Mouse (Mus musculus): Measurements from ENCODE around the gene Akap10. TPM values are rescaled to one million over a fixed set of nuclear protein-coding genes. Genes with fewer than 3 reads are reported as not detected.
"Not testable (repeated sequence)": the region's sequence is repeated elsewhere in the genome, so short reads cannot be mapped to it uniquely, and the experiment has no call there.

Akap10 gene
- polyA plus RNA-seq (2015; fragmentation: Nextera tagmentation; extraction: Ambion mirVana), result 13.0 and 17.5 TPM in 2 replicates

DNA sequence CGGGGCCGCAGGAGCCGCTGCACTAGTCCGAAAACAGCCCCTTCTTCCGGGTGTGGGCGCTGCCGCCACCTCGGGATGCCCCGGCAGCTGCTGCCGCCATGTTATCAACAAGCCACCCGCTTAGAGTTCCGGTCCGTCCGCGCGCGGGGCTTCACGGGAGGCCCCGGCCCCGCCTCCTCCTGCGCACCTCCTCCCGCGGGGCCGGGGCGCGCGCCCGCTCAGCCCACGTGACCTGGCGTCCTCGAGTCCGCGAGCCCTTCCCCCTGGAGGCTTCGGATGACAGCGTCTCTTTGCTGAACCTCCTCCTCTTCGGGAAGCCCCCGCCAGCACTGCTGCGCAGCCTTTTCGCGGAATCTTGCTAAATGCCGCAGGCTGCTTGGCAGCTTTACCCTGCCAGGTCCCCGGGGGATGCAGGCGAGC is at the start of gene Akap10:
Akap10 (minus strand) TSS at position 155 of the 420 bp plus-strand sequence.
- DNase-seq (ENCODE audit: low spot score), result peak; percentile 97

DNA sequence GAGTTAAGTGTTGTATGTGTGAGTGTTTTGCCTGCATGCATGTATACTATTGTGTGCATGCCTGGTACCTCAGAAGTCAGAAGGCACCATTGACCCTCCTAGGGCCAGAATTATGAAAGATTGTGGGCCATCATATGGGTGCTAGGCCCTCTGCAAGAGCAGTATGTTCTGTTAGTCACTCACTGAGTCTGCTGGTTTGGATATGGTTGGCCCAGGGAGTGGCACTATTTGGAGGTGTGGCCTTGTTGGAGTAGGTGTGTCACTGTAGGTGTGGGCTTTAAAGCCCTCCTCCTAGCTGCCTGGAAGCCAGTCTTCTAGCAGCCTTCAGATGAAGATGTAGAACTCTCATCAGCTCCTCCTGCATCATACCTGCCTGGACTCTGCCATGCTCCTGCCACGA is 45.7 kb upstream of the Akap10 start:
- DNase-seq (ENCODE audit: low spot score), result no peak

DNA sequence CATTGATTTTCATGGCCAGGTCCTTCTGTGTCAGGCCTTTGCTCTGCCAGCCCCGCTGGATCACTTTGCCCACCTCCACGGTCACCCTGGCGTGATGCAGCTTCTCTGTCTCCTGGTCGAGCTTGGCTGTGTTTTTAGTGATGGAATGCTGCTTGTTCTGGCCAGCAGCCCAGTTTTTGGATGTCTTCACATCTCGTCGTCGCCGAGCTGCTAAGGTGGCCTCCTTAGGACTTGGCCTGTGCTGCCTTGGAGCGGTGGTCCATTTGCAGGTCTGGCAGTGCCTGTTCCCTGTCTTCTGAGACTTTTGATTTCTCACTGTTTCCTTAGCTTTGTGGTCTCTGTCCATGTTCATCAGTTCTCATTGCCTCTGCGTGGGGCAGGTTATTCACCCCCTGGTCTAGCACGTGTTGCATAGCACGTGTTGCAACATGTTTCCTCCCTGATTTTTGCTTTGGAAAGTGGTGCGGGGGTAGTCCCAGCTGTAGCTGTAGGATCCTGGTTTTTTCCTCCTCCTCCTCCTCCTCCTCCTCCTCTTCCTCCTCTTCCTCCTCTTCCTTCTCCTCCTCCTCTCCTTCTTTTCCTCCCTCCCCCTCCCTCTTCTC is 44.2 kb upstream of the Akap10 start:
- no peak for DNase-seq (ENCODE audit: low spot score)

DNA sequence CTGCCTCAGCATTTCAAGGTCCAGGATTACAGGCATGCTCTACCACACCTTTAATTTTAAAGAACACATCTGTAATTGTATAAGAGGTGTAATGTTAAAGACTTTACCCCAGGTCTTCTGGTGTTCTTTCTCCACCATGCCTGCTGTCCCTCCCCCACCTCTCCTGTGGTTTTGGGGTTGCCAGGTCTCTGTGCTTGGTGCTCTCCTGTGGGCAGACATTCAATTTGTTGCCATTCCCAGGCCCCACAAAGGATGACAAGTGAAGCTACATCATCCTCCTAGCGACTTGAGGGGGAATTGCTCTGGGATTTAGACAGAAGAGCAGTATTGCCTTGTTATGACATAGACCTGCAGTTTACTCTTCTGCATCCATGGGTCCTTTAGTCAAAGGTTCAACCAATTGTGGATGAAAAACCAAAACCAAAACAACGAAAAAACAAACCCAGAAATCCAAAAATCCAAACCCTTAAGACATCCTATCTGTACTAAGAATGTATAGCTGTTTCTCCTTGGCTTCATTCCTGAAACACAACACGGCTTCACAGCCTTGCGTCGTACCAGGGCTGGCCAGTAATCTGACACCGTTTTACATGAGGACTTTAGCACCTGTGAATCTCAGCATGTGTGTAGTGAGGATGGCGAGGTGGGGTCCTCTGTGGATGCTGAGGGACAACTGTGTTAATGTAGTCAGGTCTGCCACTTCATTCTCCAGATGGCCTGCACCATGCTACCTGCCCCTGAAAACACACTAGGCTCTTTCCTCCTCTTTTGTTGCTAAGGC is 41.6 kb upstream of the Akap10 start:
- no peak for DNase-seq (ENCODE audit: low spot score)

DNA sequence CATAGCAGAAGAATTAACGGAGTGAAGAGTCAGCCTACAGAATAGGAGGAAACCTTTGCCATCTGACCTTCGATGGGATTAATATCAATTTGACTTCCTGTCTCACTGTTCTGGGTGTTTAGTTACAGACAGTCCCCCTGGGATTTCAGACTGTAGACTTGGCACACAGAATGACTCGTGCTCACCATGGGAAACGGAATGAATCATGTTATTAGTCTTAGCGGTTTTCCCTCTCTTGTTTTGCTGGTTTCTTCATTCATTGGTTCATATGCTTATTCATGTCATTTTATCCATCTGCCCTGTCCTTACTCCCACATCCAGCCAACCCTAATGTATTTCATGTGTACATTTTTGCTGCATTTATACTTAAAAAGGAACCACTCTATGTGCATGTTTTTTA is 40.8 kb upstream of the Akap10 start:
- no peak for DNase-seq (ENCODE audit: low spot score)

DNA sequence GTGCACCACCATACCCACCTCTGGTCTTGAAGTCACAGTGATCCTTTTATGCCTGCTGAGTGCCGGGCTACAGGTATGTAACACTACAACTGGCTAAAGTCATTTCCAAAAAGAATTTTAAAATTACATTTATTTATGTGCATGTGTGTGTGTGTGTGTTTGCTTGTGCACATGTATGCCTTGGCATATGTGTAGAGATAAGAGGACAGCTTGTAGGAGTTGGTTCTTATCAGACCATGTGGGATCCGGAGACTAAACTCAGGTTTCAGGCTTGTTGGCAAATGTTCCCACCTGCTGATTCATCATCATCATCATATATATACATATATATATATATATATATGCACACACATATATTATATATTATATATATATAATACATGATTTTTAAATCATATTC is 38.8 kb upstream of the Akap10 start:
- no peak for DNase-seq (ENCODE audit: low spot score)

DNA sequence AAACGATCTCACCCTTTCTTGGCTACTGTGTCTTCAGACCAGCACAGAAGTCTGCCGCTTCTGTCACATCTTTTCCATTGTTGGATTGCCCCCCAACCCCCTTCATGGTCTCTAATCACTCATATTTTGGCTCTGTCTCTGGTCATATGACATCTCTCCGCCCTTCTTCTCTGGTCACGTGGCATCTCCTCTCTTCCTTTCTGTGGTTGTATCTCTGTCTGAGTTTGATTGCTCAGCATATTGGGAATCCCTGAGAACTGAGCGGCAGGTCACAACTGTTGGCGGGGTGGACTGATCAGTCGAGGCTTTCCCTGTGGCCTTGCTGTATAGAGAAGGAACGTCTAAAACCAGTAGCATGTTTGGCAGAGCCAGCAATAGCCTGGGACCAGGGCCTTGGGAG is 37.0 kb upstream of the Akap10 start:
- no peak for DNase-seq (ENCODE audit: low spot score)

DNA sequence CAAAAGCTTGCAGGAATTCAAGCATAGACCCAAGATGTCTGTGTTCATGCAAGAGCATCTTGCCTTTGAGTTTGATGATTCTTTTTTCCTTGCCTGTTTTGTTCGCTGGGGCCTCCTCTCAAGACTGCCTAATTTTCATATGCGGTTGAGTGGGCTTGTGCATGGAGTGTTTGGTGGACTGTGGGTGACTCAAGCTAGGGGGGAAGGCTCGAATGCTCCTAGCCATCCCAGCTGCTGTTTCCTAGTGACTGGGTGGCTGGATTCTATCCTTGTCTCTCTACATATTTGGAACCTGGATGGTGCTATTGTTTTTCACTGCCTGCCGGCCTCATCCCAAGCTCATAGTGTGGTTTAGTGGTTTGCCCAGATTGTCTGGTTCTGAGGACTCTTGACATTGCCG is 34.6 kb upstream of the Akap10 start:
- DNase-seq (ENCODE audit: low spot score), result no peak

DNA sequence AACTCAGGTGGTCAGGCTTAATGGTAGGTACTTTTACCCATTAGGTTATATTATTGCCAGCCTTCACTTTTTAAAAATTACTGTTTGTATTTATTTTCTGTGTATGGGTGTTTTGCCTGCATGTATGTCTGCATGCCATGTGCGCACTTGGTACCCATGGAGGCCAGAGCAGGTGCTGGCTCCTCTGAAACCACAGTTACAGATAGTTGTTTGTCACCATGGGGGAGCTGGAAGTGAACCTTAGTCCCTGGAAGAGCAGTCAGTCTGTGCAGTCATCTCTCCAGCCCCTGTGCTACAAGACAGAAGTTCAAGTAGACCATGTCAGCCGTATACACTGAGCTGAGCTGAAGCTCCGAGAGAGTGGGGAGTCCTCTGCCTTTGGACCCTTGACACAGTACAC is 33.1 kb upstream of the Akap10 start:
- no peak for DNase-seq (ENCODE audit: low spot score)

DNA sequence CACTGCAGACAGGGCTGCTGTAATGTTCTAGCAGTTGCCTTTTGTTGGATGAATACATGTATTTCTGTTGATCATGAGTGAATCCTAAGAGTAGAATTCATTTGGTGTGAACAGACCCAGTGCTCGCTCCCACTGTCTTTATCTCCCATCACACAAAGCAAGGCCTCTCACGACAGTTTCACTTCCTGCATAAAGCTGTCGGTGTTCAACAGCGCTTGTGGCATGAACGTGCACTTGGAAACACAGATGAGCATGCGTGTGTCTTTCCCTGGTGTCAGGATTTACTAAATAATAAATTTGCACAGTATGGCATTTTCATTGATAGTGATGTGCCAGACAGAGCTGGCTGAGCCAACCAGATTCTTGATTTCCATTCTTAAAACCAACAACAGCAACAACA is 32.6 kb upstream of the Akap10 start:
- DNase-seq (ENCODE audit: low spot score), result peak; percentile 4

DNA sequence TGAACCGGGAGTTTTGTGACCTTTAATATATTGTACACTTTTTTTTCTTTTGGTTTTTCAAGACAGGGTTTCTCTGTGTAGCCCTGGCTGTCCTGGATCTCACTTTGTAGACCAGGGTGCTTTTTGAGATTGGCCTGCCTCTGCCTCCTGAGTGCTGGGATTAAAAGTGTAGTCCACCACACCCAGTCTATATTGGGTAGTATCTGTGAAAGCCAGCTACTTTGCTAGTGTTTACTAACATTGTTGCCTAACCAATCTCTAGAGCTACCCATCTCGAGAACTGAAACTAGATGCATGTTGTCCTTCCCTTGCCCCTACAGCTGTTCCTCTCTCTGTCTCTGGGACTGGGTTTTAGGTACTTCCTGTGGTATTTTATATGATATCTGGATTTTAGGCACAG is 30.0 kb upstream of the Akap10 start:
- no peak for DNase-seq (ENCODE audit: low spot score)

DNA sequence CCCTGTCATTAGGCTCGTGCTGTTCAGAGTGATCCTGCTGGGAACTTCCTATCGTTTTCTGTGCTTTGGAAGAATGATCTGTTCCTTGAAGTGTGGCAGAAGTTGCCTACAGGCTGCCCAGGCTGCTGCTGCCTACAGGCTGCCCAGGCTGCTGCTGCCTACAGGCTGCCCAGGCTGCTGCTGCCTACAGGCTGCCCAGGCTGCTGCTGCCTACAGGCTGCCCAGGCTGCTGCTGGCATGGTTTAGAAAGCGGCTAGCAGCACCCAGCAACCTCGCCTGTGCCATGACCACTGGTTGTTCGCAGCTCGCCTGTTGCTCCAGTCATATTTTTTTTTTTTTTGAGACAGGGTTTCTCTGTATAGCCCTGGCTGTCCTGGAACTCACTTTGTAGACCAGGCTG is 28.7 kb upstream of the Akap10 start:
- not testable (repeated sequence) for DNase-seq (ENCODE audit: low spot score)

DNA sequence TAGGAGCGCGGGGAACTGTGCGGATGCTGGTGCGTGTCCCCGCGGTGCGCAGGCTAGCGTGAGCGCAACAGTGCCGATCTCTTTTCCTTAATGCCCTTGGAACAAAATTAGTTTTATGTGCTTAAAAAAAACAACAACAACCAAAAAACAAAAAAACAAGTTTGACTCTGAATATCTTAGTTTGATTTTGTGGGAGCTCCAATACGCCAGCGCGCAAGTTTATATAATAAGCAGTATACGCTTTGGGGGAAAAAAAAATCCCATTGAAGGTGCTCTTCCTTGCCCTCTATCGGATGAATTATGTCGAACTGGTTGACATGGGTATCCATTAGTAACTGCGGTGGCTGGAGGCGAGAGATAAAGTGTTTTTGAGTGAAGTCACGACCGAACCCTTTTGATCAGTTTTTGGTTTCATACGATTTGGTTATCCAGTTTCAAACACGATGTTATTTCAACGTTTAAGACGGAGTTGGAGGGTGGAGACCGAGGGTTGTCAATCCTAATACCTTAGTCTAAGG is 27.3 kb upstream of the Akap10 start:
- DNase-seq (ENCODE audit: low spot score), result peak; percentile 46

DNA sequence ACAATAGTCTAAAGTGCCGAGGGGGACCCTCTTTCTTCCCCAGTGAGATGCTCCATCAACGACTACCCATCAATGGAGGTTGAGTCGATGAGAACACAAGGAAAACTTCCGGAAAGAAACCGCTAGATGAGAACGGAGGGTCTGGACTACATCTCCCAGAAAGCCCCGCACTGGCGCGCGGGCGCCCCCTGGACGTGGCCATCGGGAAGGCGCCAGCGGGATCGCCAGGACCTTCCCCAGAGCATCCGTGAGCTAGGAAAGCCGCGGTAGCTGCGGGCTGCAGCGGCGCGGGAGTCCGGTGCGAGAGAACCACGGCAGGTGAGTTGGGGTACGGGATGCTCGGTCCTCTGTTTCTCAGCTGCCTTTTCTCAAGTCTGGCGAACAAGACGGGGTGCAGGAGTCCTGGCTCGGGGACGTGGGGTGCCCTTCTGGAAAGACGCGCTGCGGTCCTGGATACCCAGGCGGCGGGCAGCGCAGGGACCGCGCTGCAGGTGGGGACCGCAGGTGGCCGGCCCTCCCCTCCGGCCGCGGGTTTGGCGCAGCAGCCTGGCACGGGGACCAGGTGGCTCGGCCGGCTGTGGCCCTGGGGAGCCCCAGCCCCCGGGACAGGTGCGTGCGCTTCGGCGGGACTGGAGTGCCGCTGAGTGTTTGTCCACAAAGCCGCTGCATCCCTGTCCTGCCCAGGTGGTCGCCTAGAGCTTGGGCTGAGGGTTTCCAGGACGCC is 26.7 kb upstream of the Akap10 start, which contains the start of gene Specc1:
Specc1 (plus strand) TSS at position 192 of the 724 bp plus-strand sequence.
- DNase-seq (ENCODE audit: low spot score), result peak; percentile 86

DNA sequence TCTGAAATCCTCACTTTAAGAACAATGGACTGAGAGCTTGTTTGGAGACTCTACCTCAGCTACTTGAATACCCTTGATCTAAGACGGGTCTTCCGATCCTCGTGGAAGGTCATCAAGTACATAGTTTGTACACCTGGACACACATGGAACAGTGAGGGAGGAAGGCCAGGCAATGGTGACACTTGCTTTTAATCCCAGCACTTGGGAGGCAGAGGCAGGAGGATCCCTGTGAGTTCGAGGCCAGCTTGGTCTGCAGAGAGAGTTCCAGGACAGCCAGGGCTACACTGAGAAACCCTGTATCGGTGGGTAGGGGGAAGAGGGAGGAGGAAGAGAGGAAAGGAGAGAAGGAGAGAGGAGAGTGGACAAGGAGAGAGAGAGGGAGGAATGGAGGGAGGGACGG is 25.9 kb upstream of the Akap10 start:
- DNase-seq (ENCODE audit: low spot score), result no peak

DNA sequence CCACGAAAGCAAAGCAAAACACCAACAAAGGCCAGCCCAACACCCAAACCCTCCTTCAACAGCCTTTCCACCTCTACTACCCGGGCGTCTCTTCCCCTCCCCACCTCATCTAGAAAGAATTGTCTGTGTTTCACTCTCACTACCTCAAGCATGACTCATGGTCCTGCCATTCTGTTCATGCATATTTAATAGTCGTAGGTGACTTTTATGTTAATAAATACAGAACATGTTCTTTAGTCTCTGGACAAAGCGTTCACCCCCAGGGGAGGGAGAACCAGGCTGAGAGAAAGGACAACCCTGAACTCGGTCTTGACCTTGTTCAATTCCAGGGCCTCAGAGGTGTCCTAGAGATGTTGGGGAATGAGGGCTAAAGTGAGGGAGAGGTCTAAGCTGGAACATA is 25.1 kb upstream of the Akap10 start:
- DNase-seq (ENCODE audit: low spot score), result no peak

DNA sequence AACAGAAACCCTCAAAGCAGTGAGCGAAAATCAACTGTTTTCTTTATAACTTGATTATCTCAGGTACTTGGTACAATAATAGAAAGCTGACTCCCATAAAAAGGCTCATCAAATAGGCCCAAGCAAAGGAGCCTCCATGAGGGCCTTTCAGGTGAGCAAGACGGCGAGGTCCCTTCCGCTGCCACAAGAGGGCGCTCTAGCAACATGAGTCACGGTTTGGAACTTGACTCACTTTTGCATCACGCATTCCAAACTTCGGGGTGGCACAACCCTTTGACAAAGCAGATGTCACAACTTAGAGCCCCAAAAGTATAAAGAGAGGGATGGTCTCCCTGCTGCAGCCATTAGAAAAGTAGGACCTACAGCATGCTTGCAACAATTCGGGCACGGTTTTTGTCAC is 20.6 kb upstream of the Akap10 start:
- peak; percentile 81 for DNase-seq (ENCODE audit: low spot score)

DNA sequence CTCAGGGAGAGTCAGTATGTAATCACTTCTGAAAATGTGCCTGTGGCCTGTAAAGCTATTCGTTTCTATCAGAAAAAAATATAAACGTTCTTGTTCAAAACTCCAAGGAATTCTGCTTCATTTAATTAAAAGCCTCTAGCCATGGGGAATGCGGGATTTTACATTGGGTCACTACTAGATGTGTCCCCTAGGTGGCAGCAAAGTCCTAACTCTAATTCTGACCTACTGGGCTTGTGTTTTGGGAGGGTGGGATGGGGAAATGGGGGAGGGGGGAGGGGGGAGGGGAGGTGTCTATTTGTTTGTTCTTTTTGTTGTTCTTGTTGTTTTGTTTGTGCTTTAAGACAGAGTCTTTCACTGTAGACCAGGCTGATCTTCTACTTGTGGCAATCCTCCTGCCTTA is 19.3 kb upstream of the Akap10 start:
- DNase-seq (ENCODE audit: low spot score), result peak; percentile 42

DNA sequence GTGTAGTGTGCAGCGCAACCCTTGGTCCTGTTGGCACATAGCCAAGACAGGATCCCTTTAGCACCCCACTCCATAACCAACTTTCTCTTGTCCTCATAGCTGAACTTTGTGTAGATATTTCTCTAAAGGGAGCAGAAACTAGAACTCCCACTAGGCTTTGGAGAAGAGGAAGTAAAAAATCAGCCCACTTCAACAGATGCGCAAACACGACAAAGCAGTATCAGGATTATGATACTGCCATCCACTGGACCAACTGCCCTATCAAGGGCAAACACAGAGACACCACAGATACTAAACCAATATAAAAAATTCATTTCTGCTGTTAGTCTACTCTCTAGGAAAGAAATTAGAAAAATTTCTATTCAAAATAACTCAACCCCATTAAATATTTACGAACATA is 16.6 kb upstream of the Akap10 start:
- no peak for DNase-seq (ENCODE audit: low spot score)

DNA sequence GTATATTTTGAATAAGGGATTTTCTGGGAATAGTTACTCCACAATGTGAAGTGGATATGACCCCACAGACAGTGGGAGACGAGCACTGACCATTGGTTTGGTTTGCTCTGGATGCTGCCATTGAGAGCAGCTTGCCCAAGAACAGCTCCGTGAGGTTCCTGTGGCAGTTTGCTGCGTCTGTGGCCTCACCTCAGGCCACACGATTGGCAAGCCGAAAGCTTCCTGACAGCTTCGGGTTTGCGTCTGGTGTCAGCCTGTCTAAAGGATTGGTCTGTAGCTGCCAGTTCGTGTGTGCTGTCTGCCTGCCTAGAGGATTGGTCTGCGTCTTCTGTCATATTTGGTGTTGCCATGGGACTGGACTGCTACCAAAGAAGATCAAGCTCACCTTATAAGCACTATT is 14.4 kb upstream of the Akap10 start:
- no peak for DNase-seq (ENCODE audit: low spot score)

DNA sequence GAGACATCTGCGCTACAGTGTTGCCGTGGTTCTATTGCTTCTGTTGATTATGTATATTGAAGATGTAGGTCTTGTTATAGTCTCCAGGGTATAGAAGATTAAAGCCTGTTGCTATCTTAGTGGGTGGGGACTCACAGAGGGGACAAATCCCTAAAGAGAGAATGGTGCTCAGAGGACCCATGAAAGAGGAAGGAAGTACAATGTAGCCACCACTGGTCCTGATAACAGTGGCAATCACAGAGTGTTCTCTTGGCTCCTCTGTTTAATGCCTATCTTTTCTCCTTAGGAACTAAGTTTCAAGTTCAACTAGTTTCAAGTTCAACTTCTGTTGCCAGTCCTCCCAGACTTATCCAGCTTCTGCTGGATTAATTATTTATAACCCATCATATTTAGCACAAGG is 12.9 kb upstream of the Akap10 start:
- DNase-seq (ENCODE audit: low spot score), result no peak

DNA sequence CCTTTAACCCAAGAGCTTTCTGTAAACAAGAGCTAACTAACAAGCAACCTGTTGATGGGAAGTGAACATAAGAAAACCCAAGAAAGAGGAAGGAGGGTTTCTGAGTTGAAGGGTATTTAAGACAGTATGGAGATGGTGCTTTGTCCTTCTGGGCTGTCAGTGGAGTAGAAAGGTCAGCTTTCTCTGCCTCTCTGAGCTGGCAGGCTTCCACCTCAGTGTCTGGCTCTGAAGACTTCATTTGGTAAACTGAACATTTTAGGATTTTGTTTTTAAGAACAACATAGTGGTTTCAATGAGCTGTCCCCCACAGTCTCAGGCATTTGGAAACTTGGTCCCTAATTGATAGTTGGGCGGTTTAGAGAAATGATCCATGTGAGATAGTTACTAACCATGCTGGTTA is 7.7 kb upstream of the Akap10 start:
- DNase-seq (ENCODE audit: low spot score), result no peak
